Mouse (Mus musculus): ENCODE data around the gene Tsen15.
"Not testable (repeated sequence)": the region's sequence is repeated elsewhere in the genome, so short reads cannot be mapped to it uniquely, and the experiment has no call there.

The Tsen15 gene

DNA sequence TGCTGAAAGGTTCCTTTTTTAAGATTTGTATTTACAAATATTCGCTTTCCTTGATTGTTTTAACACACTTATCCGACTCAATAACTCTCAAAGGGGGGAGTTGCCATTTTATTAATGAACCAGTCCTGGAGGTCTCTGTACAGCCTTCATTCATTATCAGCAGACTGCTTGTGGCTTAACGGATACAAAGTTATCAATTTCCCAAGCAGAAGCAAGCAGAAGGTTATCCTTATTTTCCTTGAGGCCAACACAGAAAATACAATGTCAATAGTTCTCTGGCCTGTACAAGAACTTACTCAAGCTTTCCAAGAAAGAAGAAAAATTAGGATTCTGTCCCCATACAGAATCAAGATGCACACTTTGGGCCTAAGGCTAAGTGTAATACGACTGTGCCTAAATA is 795 bp downstream of the Tsen15 start:
- not testable (repeated sequence) for DNase-seq (ENCODE audit: low spot score in 2 of 2)

DNA sequence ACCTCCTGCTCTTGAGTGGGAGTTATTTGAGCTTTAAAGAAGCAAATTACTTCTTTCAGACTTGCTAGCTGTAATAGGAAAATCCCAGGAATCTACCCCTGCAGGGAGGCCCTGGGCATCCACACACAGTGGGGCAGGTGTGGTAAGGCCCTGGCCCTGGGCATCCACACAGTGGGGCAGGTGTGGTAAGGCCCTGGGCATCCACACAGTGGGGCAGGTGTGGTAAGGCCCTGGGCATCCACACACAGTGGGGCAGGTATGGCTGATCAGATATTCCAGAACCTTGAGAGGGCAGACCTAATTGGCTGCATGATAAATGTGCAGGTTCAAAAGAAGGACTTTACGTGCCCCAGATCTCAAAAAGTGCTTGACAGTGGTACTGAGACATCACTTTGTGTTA is 1.9 kb downstream of the Tsen15 start:
- no peak for DNase-seq (ENCODE audit: low spot score in 2 of 2)

DNA sequence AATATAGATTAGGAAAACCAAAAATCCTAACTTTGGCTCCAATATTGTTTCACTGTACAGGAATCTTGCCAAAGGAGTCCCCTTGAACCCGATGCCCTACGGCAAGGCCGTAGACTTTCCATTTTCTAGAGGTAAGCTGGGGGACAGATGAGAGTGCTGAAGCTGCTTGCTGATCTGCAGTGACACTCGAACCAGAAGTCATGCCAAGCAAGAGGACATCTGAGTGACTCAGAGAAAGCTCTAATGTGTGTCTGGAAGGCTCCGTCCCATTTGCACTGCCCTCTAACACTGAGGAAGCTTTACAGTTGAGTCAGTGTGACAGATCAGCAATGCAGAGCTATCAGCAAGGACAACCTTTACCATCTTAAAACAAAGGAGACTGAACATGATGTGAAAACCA is 8.2 kb downstream of the Tsen15 start:
- DNase-seq (ENCODE audit: low spot score in 2 of 2), result no peak

DNA sequence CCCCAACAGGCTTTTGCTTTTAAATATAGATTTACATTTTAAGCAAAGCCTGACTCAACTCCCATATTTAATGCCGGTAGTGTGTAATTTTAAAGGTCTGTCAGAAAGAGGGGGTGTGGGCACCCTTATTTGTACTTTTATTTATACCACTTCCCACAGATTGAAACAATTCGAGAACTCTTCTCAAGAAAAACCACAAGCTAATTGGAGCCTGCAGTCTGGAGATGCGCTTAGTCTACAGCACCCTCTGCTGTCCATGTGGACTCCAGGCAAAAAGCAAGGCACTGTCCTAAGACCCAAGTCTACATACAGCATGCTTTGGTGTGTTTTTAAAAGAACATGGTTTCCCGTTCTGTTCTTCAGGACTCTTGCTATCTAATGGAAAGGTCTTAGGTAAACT is 17.3 kb downstream of the Tsen15 start:
- peak; percentile 83 to 86 for DNase-seq (ENCODE audit: low spot score in 2 of 2)

DNA sequence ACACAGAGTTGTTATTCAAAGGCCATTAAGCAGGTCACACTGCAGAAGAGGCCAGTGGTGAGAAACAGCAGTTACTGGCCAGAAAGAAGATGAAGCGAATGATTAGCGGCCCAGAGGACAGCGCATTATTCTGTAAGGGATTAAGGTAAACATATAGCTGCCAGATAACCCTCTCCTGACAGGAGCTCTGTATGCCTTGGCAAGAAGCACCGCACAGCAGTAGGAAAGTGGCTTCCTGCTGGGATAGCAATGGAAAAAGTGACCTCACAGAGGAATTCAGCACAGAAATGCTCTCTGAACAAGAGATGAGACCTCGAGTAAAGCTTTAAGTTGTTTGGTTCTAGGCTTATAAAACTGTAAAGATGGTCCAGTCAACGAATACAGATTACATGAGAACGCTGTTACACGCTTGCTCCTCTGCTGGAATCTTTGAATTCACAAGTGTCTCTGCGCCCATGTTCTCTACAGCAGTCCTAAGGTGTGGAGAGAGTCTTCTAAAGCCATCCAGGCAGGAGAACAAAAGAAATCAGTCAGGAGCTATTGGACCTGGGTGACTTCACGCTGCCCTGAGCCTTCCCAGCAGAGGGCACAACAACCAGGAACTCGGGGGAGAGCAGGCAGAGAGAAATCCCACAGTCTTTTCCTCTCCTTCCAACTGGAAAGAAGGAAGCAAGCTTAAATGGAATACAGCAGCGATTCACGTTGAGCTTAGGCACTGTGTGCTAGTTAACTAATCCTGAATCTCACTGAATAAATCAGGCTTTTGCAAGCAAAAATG is 18.0 kb downstream of the Tsen15 start:
- DNase-seq (ENCODE audit: low spot score in 2 of 2), result no peak

DNA sequence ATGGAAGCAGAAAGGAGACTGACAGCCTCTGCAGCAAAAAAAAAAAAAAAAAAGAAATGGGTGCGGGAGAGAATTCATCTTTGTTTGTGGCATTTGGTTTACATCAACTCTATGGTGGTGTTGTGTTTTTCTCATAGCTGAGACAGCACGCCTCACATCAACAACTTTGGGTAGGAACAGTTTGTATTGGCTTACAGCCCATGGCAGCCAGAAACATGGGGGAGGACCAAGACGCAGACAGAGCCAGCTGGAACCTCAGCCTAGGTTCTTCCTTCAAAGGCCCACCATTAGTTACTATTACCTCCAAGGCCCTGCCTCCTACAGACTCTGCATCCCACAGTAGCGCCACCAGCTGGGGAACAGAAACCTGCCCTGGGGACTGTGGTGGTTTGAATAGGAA is 29.8 kb downstream of the Tsen15 start:
- no peak for DNase-seq (ENCODE audit: low spot score in 2 of 2)

DNA sequence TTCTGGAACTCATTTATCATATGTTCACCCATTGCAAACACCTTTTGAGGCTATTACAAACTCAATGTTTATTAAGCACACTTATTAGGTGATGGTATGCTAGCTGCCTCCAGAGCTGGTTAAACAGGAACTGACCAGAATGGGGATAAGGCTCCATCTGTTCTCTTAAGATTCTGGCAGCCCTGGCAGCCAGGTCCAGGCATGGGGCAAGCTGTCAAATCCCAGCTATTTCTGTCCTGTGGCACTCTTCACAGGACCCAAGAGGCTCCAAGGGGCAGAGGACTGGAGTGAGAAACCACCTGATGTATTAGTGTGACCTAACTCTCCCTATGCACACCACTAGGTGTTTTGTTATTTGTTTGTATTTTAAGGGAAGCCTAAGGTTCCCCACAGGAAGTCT is 38.5 kb downstream of the Tsen15 start:
- no peak for DNase-seq (ENCODE audit: low spot score in 2 of 2)

DNA sequence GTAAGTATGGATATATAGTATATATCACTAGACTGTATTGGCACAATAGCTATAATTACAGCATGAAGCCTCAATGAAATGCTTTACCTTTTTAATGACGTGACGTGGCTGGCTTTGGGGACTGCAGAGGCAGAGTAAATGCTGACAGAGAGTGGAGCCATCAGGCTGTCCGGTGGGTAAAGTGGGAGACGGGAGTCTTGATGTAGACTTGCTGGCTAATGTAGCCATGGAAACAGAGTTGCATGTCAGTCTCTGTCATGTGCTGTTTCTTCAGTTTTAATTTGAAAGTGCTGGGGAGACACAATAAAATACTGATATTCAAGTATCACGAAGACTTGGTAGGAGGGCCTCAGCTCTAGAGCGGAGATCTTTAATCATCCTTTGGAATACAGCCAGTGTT is 62.5 kb downstream of the Tsen15 start:
- DNase-seq (ENCODE audit: low spot score in 2 of 2), result no peak
